Mouse (Mus musculus) ES-Bruce4 (cell line): ENCODE data around the gene Armh4.

Experiments
- CTCF ChIP-seq: IDR thresholded peaks from one replicate; pipeline ENCODE4 v1.8.1; 2011; ENCODE audit warnings: low read depth, low read length
- POLR2A ChIP-seq: IDR thresholded peaks from one replicate; pipeline ENCODE4 v1.8.1; 2011; ENCODE audit warnings: low read length; ENCODE audit not compliant: insufficient read depth

GRCm38 (mm10) chr14:49743946-49744526 is 39.1 kb downstream of the Armh4 start:
- TF ChIP-seq CTCF (no peak), POLR2A (no peak)
